Mouse (Mus musculus) right cerebral cortex, postnatal 10 days (tissue): ENCODE data around the gene Acss2.
A peak's percentile ranks its signal among the peaks of the same experiment; 100 is the strongest.
"Not testable (repeated sequence)": the region's sequence is repeated elsewhere in the genome, so short reads cannot be mapped to it uniquely, and the experiment has no call there.

Experiments
- DNase-seq, 2 experiments: peaks; one replicate each; pipeline ENCODE4 v3.0.0; 2021; ENCODE audit warnings: low spot score in 2 of 2

The Acss2 gene

DNA sequence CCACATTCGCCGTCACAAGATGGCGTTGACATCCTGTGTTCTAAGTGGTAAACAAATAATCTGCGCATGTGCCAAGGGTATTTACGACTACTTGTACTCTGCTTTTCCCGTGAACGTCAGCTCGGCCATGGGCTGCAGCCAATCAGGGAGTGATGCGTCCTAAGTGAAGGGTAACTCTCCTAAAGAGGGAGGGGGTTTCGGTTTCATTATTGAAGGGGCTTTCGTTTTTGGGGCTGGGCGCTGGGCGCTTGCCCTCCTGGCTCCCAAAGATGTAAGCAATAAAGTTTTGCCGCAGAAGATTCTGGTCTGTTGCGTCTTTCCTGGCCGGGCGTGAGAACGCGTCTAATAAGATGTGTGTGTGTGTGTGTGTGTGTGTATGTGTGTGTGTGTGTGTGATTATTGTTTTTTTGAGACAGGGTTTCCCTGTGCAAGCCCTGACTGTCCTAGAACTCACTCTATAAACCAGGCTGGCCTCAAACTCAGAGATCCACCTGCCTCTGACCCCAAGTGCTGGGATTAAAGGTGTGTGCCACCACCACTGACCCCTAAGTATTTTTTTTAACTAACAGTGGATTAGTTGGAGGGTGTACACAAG, 20.8 kb downstream of the Acss2 start:
- DNase-seq: not testable (repeated sequence)

DNA sequence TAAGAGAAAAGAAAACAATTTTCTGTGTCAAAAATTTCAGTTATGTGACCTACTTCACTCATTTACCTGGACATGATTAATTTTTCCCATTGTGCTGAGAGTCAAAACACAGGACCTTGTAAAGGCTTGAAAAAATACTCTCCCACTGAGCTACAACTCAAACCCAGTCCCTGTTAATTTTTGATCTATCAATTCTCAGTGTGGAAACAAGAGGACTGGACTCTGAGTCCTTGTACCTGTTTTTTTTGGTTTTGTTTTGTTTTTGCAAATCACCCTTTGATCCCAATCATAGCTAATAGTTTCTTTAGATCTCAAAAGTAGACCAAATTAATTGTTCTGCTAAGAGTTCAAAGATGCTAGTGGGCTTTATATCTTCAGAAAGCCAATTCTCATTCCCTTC, 21.9 kb downstream of the Acss2 start:
- DNase-seq: no peak

DNA sequence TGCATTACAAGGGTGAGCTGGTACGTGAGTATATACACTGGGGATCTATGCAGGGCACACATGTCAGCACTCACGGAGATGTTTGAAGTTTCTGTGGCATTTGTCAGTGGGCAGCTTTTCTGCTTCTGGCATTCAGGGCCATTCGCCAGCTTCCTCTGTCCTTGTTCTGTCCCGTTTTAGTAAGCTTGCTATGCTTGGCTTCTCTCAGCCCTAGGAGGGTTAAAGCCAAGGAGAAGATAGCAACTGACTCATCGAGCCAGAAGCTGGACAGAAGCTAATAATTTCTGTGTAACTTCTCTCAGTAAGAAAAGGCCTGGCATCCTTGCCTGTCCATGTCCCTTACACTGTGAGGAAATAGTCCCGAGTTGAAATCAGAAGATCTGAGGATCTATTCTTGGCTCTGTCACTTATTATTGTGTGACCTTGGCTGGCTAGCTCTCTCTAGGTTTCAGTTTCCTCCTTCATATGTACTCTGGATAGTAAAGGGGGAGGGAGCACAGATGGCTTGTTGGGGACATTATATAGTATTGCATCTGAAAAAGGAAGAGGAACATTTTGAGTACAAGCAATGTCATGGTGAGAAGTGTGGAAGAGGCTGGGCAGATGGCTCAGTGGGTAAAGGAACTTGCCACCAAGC, 23.2 kb downstream of the Acss2 start:
- peak in 1 of 2 experiments; percentile 27 for DNase-seq

DNA sequence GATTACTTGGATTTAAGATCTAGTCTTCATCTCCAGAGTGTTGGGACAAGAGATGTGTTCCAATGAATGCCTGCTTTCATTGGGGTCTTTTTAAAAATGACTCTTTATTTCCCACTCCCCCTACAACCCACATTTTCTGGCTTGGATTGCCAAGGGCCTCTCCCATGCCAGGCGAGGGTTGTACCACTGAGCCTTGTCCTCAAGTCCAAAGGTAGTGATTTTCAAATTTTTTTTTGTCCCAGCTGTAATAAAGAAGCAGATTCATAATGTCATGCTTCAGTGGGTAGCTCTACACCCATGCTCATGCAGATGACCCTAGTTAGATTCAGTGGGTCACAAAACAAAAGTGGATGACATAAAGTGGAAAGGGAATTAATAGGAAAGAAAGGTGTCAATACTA, 29.2 kb downstream of the Acss2 start:
- no peak for DNase-seq

- DNase-seq: no peak
Observed at GRCm38 (mm10) chr2:155552336-155552735, 34.6 kb downstream of the Acss2 start.

- DNase-seq: no peak
Observed at GRCm38 (mm10) chr2:155552949-155553354, 35.2 kb downstream of the Acss2 start.

- DNase-seq: no peak
Observed at GRCm38 (mm10) chr2:155554426-155554985, 36.8 kb downstream of the Acss2 start.

- no peak for DNase-seq
Observed at GRCm38 (mm10) chr2:155562209-155562608, 44.5 kb downstream of the Acss2 start.

DNA sequence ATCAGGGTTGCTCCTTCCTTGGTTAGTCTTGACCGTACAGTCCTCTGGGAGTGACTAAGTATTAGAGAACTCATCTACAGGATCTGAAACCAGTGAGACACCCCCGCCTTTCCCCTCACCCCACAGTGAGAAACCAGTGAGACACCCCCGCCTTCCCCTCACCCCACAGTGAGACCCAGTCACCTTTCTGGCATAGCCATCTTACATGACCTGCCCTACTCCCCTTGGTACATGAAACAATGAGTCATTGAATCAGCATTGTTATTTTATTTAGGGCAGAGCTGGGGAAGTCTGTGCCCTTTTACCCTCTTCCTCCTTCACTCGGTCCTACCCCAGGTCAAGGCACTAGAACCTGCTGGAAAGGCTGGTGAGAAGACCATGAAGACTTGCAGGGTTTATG, 45.2 kb downstream of the Acss2 start:
- no peak for DNase-seq

GRCm38 (mm10) chr2:155567751-155568150, 50.0 kb downstream of the Acss2 start:
- DNase-seq: no peak

DNA sequence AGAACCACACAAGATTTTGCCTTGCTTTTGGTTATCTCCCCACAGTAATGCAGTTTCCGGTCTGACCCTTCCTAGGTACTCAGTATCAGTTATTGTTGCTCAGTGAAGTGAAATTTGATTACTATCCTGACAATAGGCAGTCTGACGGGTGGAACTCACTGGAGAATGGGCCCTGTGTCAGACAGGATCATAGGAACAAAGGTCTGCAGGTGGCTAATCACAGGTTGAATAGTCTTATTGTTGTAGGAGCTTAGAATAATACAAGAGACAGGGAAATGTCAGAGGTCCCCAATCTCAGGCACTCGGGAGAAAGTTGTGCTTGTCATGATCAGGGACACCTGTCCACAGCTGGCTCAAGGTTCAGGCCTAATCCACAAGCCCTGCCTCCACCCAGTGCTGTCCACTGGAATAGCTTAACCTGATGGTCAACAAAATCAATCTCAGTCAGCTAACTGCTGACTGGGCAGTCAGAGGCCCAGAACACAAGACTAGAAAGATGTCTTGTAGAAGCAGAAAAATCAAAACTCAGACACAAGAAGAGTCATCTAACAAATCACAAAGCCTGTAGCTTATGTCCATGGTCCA, 51.6 kb downstream of the Acss2 start:
- no peak for DNase-seq

- no peak for DNase-seq
Observed at GRCm38 (mm10) chr2:155573001-155573400, 55.3 kb downstream of the Acss2 start.

GRCm38 (mm10) chr2:155573996-155574395, 56.2 kb downstream of the Acss2 start:
- DNase-seq: no peak

- DNase-seq: peak; percentile 53 to 56
Observed at GRCm38 (mm10) chr2:155574700-155575099, 57.0 kb downstream of the Acss2 start.

GRCm38 (mm10) chr2:155576656-155577055, 58.9 kb downstream of the Acss2 start:
- no peak for DNase-seq

DNA sequence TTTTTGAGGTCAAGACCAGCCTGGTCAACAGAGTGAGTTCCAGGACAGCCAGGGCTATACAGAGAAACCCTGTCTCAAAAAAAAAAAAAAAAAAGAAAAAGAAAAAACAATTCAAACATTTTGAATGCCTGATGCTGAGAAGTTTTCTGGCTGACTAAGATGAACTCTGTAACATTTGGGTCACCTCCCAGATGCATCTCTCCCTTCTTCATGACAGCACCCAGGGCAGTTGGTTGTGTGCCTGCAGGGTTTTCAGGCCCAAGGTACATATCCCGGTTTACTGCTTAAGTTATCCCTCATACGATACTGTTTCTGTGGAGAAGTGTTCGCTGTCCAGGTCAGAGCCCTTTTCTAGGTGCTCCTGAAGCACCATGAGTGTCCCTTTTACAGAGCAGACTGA, 62.6 kb downstream of the Acss2 start:
- DNase-seq: no peak

DNA sequence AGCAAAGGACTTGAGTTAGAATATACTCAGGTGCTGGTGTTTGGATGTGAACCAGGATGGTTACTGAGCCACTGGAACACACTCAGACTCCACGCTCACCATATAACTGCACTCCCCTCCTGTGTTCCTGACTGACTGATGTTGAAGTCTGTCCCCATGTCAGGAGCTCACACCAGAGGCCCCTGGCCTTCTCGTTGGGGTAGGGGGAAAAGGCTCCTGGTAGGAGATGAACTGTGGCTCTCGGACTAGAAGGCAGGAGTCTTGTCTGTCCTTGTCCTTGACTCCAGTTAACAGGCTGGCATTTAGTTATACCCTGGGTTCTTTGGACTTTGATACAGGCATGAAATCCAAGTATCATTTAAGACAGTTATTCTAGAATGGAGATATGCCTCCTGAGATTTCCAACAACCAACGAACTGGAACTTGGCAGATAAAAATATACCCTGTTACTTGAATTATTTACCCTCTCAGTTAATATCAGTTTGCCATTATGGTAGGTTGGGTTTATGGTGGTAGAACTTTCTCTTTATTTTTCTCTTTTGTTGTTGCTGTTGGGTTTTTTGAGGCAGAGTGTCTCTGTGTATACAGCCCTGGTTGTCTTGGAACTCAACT, 64.7 kb downstream of the Acss2 start:
- DNase-seq: no peak

DNA sequence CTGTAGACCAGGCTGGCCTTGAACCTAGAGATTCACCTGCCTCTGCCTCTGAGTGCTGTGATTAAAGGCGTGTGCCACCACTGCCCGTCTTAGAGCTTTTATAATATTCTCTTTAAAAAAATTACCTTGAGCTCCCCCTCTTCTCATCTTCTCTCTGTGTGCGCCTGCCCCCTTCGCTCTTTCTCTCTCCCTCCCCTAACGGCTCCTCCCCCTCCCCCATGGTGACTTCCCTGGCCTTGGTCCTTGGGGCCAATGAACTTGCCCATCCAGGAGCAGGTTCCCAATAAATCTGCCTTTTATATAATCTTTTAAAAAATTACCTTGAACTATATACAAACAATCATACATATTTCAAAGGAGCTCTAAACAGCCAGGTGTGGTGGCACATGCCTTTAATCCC, 65.2 kb downstream of the Acss2 start:
- DNase-seq: no peak

GRCm38 (mm10) chr2:155583927-155584530, 66.3 kb downstream of the Acss2 start:
- peak; percentile 49 to 70 for DNase-seq

- no peak for DNase-seq
Observed at GRCm38 (mm10) chr2:155585082-155585481, 67.3 kb downstream of the Acss2 start.

DNA sequence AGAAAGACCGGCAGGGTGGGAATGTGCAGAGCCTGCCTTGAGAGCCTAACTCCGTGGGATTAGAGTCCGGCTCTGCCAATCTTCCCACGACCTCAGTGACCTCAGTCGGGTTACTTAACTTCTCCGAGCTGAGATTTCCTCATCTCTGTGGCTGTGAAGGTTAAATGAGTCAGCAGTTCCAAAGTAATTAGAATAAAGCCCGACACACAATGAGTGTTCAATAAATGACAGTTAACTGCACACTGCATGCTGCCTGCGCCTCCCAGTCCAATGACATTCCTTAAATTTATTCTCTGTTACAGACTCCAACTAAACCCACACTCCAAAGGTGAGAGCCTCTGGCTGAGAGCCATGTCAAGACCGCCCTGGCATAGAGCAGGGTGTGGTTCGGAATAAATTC, 67.7 kb downstream of the Acss2 start:
- DNase-seq: no peak

DNA sequence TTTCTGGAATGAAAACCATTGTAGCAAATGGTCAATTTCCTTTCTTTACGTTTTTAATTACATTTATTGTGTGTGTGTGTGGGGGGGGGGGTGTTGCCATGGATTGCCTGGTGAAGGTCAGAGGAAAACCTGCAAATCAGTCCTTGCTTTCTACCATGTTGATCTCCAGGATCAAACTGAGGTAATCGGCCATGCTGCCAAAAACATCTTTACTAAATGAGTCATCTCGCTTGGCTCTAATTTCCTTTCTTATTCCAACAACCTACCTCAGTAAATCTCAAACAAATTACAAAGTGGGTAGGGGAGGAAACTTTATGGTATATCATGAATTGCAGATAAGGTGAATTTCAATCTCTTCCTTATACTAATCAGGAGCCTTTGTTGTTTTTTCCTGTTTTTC, 70.4 kb downstream of the Acss2 start:
- no peak for DNase-seq
